Mouse (Mus musculus): ENCODE measurements around the gene Kat2b.

GRCm38 (mm10) chr17:53596314-53596882 is 29.7 kb downstream of the Kat2b start:
- TF ChIP-seq EP300 (IDR thresholded peaks at IDR 0.05) (no peak), CTCF (IDR thresholded peaks at IDR 0.05) (no peak)

Data from lung, postnatal 0 days (tissue).